Mouse (Mus musculus): ENCODE data around the gene Ms4a6b.

Ms4a6b gene

GRCm38 (mm10) chr19:11516845-11517244 lies 533 bp downstream of the Ms4a6b start:
- no peak for TF ChIP-seq GATA4 (IDR thresholded peaks at IDR 0.05; ENCODE audit: insufficient replicate concordance, low read length)

- no peak for TF ChIP-seq GATA4 (IDR thresholded peaks at IDR 0.05; ENCODE audit: insufficient replicate concordance, low read length)
These were observed 3.8 kb downstream of the Ms4a6b start for GRCm38 (mm10) chr19:11520146-11520545.

- TF ChIP-seq GATA4 (IDR thresholded peaks at IDR 0.05; ENCODE audit: insufficient replicate concordance, low read length): no peak
These were observed 17.1 kb downstream of the Ms4a6b start for GRCm38 (mm10) chr19:11533421-11533820.

- TF ChIP-seq GATA4 (IDR thresholded peaks at IDR 0.05; ENCODE audit: insufficient replicate concordance, low read length): no peak
These were observed 17.7 kb downstream of the Ms4a6b start for GRCm38 (mm10) chr19:11533888-11534445.

- TF ChIP-seq GATA4 (IDR thresholded peaks at IDR 0.05; ENCODE audit: insufficient replicate concordance, low read length): no peak
These were observed 20.3 kb downstream of the Ms4a6b start, which contains the start of gene Ms4a4d for GRCm38 (mm10) chr19:11536593-11536992. Ms4a4d (plus strand) TSS chr19:11536801.

GRCm38 (mm10) chr19:11537336-11537735 lies 21.0 kb downstream of the Ms4a6b start:
- no peak for TF ChIP-seq GATA4 (IDR thresholded peaks at IDR 0.05; ENCODE audit: insufficient replicate concordance, low read length)

- no peak for TF ChIP-seq GATA4 (IDR thresholded peaks at IDR 0.05; ENCODE audit: insufficient replicate concordance, low read length)
These were observed 31.6 kb downstream of the Ms4a6b start for GRCm38 (mm10) chr19:11547911-11548310.

GRCm38 (mm10) chr19:11554726-11555125 lies 38.4 kb downstream of the Ms4a6b start:
- no peak for TF ChIP-seq GATA4 (IDR thresholded peaks at IDR 0.05; ENCODE audit: insufficient replicate concordance, low read length)

- TF ChIP-seq GATA4 (IDR thresholded peaks at IDR 0.05; ENCODE audit: insufficient replicate concordance, low read length): no peak
These were observed 58.7 kb downstream of the Ms4a6b start for GRCm38 (mm10) chr19:11574965-11575364.
